Mouse (Mus musculus): ENCODE results near the gene Chid1. TPM values are rescaled to one million over a fixed set of nuclear protein-coding genes. Genes with fewer than 3 reads are reported as not detected.

Chid1 gene
- total RNA-seq (2021): 10 to 100 TPM; 72.0 to 73.5 TPM
- long read RNA-seq, experiment 1, full-length matches to known transcripts: 89 of 109 reads
- long read RNA-seq, experiment 1, partial matches to known transcripts: 8 of 109 reads
- long read RNA-seq, experiment 1, other reads (novel, unspliced or antisense): 12 of 109 reads
- long read RNA-seq, experiment 2, full-length matches to known transcripts: 63 of 80 reads
- long read RNA-seq, experiment 2, partial matches to known transcripts: 5 of 80 reads
- long read RNA-seq, experiment 2, other reads (novel, unspliced or antisense): 12 of 80 reads

DNA sequence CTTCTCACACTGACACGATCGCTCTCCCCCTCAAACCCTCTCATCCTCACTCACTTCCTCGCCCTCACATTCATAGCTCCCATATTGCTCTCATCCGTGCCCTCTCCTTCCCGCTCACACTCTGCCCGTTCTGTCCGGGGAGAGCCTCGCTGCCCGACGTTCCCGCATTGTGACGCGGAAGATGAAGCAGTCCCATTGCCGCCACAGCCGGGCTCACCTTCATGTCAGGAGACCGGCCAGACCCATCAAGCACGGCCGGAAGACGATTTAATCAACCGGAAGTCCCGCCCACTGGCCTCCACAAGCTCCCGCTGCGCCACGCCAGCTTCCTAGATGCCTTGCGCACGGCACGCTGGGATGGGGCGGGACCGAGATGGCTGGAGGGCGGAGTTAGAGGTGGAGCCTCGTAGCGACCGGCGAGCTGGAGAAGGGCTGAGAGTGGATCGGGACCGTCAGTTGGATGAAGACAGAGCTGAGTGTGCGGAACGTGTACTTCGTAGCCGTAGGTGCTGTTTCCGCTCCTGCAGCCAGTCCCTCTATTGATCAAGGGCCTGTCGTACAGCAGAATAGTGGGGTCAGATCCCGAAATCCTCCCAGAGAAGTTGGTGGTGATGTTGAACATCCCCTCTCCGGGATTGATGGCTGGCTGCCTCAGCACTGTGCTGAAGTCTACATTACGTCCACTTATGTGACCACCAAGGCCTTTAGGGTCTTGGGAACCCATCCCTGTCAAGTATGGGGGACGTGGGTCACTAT lies at the start of gene Chid1:
Gene Chid1, minus strand, starts transcription at position 302 of the 756 bp plus-strand sequence.
- DNase-seq (ENCODE audit: low spot score in 2 of 2): peak; percentile 97
- intact Hi-C loops (cut with DNase I): no loop called here

DNA sequence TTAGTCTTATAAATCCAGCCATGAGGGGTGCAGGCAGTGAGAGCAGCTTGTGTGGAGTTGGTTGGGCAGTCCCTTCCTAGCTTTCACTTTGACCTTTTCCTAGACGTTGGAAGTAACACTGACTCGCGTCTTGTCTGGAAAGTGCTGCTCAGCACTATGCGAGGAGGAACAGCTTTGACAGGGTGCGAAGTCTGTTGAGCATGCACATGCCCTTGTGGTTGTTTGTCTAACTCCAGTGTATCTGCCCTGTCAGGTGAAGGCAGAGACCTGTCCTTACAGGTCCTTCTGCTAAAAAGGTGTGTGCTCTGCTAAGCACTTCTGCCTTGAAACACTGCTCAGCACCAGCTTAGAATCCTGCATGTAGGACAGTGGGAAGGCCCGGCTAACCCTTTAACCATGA lies 49.2 kb upstream of the Chid1 start:
- DNase-seq (ENCODE audit: low spot score in 2 of 2): no peak
- intact Hi-C loops (cut with DNase I): no loop called here

DNA sequence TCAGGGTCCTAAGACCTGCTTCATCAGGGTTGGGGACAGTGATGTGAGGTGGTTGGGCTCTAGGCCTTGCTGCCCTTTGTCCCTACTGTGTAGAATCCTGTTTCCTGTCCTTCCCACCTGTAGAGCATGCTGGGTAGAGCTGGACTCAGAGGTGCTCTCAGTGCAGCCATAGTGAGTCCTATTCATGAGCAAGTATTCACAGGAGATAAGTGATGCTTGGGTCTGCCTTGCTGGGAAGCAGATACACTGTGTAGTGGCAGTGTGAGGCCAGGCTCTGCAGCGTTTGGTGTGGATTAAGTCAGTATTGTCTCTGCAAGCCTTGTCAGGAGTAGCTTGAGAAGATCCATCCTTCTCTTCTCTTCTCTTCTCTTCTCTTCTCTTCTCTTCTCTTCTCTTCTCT lies 46.2 kb upstream of the Chid1 start:
- no peak for DNase-seq (ENCODE audit: low spot score in 2 of 2)
- intact Hi-C loops (cut with DNase I): no loop called here

GRCm38 (mm10) chr7:141585288-141585687 lies 45.6 kb upstream of the Chid1 start:
- intact Hi-C loops (cut with DNase I): no loop called here
- no peak for DNase-seq (ENCODE audit: low spot score in 2 of 2)

GRCm38 (mm10) chr7:141584048-141584841 lies 44.6 kb upstream of the Chid1 start:
- intact Hi-C loops (cut with DNase I): no loop called here
- DNase-seq (ENCODE audit: low spot score in 2 of 2): no peak

DNA sequence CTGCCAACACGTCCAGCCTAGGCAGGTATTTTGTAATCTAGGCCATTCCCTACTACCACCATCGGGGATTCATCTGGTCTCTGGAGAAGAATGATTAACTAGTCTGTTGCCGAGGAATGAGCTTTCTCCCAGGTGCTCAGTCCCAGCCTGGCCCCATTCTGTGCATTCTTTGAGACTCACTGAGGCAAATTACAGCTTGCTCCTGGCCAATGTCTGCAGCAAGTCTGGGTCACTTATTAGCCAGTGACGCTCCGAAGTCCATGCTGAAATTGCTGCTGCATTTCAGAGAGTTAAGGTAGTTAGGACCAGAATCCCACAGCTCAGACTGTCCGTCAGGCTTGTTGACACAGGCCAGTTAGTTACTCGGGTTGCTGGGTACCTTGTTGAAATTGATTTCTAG lies 41.7 kb upstream of the Chid1 start:
- no peak for DNase-seq (ENCODE audit: low spot score in 2 of 2)
- intact Hi-C loops (cut with DNase I): no loop called here

DNA sequence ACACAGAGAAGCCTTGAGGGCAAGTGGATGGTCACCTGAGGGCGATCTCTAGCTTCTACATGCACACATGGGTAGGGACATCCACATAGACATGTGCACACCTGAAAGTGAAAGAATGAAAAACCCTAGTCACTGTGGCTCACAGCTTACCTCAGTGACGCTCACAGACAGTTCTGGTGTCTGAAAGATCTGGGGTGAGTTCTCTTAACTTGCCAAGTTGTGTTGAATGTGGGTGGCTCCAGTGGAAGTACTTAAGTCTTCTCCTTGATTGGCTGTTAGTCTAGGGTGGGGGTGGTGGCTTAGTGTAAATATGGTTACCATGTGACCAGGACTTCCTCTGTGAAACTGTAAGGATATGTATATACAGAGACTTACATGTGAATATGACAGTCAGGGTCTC lies 39.3 kb upstream of the Chid1 start:
- intact Hi-C loops (cut with DNase I): no loop called here
- DNase-seq (ENCODE audit: low spot score in 2 of 2): no peak

DNA sequence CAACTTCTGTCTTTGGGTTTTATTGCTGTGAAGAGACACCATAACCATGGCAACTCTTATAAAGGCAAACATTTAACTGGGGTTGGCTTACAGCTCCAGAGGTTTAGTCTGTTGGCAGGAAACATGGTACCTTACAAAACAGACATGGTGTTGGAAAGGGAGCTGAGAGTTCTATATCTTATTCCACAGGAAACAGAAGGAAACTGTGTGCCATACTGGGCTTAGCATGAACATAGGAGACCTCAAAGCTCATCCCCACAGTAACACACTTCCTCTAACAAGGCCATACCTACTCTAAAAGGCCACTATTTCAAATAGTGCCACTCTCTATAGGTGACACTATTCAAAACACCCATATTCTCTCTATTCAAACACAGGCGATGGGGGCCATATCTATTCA lies 38.9 kb upstream of the Chid1 start:
- intact Hi-C loops (cut with DNase I): no loop called here
- DNase-seq (ENCODE audit: low spot score in 2 of 2): no peak

DNA sequence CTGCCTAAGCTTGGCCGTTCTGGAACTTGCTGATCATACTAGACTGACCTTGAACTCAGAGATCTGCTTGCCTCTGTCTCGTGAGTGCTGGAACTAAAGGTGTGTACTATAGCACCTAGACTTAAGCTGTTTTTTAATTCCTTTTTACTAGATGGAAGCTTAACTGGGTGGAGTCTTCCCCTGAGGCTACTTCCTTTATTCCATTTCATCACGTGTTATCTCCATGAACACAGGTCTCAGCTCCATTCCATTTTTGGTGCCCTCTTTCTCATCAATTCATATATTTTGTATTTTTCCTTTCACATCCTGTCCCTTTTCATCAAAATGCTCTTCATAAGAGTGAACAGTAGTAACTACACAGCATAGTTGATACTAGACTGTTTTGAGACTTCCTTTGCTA lies 38.1 kb upstream of the Chid1 start:
- no peak for DNase-seq (ENCODE audit: low spot score in 2 of 2)
- intact Hi-C loops (cut with DNase I): no loop called here

DNA sequence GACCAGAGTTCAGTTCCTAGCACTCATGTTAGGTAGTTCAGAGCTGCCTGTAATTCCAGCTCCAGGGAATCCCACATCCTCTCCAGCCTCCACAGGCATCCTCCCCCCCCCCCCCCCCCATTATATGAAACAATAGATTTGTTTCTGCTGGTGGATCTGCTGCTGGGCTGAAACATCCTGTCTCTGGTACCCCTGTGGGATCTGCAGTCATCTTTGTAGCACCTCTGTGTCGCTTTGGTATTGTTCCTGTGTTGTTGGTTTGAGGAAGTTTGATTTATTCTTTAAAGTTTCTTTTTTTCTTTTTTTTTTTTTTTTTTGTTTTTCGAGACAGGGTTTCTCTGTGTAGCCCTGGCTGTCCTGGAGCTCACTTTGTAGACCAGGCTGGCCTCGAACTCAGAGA lies 35.8 kb upstream of the Chid1 start:
- intact Hi-C loops (cut with DNase I): no loop called here
- no peak for DNase-seq (ENCODE audit: low spot score in 2 of 2)

DNA sequence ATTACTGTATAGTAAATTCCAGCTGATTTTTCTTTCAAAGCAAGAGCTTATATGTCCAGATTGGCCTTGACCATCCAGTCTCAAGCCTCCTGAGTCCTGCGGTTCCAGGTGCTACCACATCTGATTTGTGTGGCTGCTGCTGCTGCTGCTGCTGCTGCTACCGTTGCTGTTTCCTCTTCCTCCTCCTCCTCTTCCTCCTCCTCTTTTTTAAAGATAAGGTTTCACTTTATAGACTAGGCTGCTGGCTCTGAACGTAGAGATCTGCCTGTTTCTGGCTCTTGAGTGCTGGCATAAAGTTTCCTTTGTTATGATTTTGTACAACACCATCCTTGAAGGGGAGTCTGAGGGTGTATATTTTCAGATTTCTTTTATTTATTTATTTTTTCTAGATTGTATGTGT lies 34.4 kb upstream of the Chid1 start:
- DNase-seq (ENCODE audit: low spot score in 2 of 2): no peak
- intact Hi-C loops (cut with DNase I): no loop called here

DNA sequence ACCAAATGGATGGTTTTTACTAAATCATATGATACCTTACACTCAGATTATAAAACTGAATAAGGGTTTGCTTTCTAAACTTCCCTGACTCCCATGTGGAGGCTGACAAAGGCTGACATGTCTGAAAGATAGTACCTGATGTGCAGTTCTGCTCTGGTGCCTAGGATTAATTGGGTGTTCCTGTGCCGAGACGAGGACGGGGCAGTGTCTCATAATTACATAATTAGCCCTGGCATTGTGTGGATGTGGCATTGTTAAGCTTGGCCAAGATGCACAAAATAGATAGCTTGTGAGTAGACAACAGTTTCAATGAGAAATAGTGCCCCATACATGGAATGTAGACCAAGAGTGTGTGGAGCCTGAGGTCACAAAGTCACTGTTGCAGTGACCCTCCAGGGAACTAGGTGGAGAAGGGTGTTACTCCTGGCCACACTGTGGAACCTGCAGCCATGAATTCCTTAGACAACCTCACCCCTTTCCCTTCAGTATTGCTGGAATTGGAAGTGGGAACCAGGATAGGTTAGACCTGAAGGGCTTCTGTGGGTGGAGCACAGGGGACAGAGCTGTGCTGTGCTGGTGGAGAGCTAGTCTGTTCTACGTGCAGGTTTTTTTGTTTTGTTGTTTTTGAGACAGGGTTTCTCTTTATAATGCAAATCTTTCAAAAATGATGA lies 31.1 kb upstream of the Chid1 start:
- no peak for DNase-seq (ENCODE audit: low spot score in 2 of 2)
- intact Hi-C loops (cut with DNase I): no loop called here

- intact Hi-C loops (cut with DNase I): no loop called here
- no peak for DNase-seq (ENCODE audit: low spot score in 2 of 2)
These were observed 30.3 kb upstream of the Chid1 start for GRCm38 (mm10) chr7:141569916-141570315.

- no peak for DNase-seq (ENCODE audit: low spot score in 2 of 2)
- intact Hi-C loops (cut with DNase I): no loop called here
These were observed 29.7 kb upstream of the Chid1 start for GRCm38 (mm10) chr7:141569283-141569803.

DNA sequence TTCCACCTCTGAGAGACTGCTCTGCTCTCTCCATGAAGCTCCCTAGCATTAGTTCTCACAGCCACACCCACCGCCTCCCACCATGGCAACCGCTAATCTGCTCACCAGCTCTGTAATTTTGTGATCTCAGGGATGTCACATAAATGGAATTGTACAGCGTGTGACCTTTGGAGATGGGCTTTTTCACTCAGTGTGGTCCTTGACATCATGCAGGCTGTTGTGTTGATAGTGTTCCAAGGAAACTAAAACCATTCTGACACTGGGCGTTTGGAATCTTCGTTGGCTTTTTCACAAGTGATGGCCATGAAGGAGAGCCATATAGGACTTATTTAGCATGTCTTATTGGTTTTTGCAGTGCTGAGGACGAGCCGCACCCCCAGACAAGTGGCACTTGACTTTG lies 26.9 kb upstream of the Chid1 start:
- DNase-seq (ENCODE audit: low spot score in 2 of 2): no peak
- intact Hi-C loops (cut with DNase I): no loop called here

DNA sequence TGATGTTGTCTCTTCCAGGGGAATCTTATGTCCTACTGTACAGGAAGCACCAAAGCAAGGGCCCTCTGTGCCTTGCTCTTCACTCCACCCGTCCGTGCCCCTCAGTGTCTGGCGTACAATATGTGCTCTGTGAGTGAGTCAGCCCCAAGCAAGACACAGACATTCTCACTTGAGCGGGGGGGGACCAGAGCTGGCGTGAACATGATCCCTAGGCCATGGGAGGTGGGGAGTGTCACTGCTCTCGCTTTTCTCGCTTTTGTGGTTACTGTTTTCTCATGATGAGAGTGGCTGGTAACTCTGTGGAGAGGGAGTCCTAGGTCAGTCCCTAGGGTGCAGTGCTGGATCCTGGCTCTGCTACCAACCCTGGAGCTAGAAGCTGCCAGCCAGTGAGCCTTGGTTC lies 24.9 kb upstream of the Chid1 start:
- intact Hi-C loops (cut with DNase I): no loop called here

GRCm38 (mm10) chr7:141562852-141563427 lies 23.3 kb upstream of the Chid1 start:
- intact Hi-C loops (cut with DNase I): loop anchor here (1.0 kb wide), 1 partner anchor 45 kb away; no protein-coding TSS in a partner anchor
- peak; percentile 34 for DNase-seq (ENCODE audit: low spot score in 2 of 2)

More for the DNA sequence above, 24.9 kb upstream of the Chid1 start:
- DNase-seq (ENCODE audit: low spot score in 2 of 2): no peak

GRCm38 (mm10) chr7:141562421-141562851 lies 22.8 kb upstream of the Chid1 start:
- DNase-seq (ENCODE audit: low spot score in 2 of 2): no peak
- intact Hi-C loops (cut with DNase I): loop anchor here (1.0 kb wide), 1 partner anchor 46 kb away; no protein-coding TSS in a partner anchor
